Mouse (Mus musculus): ENCODE results near the gene Cdc42.

The Cdc42 gene

DNA sequence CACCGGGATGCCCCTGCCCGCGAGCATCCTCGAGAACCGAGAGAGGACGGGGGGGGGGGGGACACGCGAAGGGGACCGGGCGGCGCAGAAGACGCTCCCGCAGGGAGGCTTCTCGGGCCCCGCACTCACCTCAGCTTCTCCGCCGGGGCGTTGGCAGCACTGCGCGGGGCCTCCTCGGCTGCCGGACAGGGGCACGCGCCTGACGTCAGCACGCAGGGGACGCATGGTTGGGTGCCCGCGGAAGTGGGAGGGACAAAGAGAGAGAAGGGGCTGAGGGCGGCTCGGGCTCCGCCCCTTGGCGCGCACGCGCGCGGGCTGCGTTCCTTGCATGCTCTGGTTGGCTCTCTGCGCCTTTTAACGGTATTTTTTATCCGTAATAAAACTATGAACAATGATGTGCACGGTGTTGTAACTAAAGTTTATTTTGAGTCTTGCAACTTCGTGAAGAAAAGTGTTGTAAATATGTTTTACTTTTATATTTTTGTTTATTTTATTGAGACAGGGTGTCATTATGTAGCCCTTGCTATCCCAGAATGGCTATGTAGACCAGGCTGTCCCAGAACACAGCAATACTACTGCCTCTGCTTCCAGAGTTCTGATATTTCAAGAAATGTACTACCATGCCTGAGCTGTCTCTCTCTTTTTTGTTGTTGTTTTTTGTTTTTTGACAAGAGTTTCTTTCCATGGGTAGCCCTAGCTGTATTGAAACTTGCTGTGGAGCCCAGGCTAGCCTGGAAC, at the start of gene Cdc42:
Gene Cdc42, minus strand, starts transcription at position 204 of the 738 bp plus-strand sequence.
- DNase-seq (ENCODE audit: low read depth, low spot score): peak; percentile 93

- DNase-seq (ENCODE audit: low read depth, low spot score): no peak
These were observed 48.1 kb upstream of the Cdc42 start for GRCm38 (mm10) chr4:137405571-137405970.

GRCm38 (mm10) chr4:137396641-137397525, 39.4 kb upstream of the Cdc42 start:
- no peak for DNase-seq (ENCODE audit: low read depth, low spot score)

DNA sequence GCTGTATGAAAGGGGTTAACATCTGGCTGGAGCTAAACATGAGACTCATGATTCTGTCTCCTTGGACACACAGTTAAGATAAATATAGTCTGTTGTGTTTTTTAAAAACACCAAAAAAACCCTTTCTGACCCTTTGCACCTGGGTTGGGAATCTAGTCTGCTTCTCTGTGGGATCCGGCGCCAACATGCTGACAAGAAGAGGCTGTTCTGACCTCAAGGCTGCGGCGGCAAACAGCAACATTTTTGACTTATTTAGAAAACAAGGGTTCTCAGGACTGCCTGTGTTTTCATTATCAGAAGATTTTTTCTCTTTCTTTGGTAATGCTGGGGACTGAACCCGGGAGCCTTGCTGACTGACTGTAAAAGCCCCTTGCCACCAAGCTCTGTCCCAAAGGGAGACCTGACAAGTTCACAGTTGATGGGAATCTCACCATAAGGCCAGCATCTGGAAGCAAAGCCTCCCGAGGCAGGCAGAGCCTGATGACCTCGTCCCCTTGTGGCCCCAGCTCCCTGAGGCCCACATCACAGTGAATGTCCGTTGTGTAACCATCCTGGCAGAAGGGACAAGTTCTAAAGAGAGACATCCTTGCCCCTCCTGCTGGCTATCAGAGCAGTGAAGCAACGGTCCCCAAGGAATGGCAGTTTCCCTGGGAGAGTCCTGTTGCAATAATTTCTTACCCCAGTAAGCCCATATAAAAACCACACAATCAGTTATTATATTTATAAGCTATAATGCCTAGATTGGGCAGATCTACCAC, 36.0 kb upstream of the Cdc42 start:
- no peak for DNase-seq (ENCODE audit: low read depth, low spot score)

DNA sequence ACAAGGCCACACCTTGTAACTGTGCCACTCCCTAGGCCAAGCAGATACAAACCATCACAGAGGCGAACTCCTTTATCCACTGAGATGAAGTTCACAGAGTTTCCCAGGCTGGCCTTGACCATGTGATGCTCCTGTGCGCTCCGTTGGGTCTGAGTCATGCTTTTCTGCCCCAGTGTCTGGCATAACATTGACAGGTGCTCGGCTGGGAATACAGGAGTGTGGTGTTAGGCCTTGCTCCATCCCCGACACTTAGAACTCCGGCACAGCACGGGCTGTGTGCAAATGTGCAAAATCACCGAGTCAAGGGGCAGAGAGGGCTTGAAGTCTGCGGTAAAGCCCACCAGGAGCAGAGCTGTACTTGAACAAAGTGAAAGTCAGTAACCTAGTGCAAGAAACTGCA, 35.4 kb upstream of the Cdc42 start:
- no peak for DNase-seq (ENCODE audit: low read depth, low spot score)

- no peak for DNase-seq (ENCODE audit: low read depth, low spot score)
These were observed 33.8 kb upstream of the Cdc42 start for GRCm38 (mm10) chr4:137391287-137391686.

DNA sequence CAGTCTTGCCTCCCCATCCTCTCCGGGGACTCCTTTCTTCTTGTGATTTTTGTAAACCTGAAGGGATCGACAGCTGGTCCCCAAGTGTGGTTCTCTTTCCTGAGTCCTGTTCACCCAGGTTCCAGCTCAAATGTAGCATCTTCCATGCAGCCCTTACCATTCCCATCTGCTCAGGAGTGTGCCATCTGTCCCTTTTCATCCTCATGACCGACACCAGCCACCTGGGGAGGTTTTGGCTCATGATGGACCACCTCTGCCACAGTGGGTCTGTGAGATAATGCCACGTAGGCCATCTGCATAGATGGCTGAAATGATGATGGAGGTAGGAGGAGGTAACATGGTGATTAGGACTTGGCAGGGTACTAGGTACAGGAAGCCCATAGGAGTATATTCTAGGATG, 32.7 kb upstream of the Cdc42 start:
- no peak for DNase-seq (ENCODE audit: low read depth, low spot score)

DNA sequence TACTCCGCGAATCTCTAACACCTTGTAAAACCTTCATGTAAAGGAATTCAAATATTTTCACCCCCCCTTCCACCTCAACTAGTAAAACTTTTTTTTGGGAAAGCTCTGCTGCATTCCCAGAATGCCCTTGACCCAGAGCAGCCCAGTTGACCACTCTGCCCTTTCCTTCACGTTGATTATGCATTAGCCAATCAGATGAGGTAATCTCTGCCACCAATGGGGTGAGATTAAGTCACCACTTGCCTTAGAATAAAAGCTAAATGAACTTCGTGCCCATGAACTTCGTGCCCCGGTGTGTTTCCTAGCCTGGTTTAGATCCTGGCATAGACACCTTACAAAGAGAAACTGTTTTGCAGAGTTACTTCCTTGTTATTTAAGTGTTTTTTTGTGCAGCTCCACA, 31.5 kb upstream of the Cdc42 start:
- DNase-seq (ENCODE audit: low read depth, low spot score): no peak

GRCm38 (mm10) chr4:137388059-137388794, 30.7 kb upstream of the Cdc42 start:
- peak; percentile 88 for DNase-seq (ENCODE audit: low read depth, low spot score)

GRCm38 (mm10) chr4:137387482-137388058, 30.1 kb upstream of the Cdc42 start:
- no peak for DNase-seq (ENCODE audit: low read depth, low spot score)

- no peak for DNase-seq (ENCODE audit: low read depth, low spot score)
These were observed 23.4 kb upstream of the Cdc42 start for GRCm38 (mm10) chr4:137380702-137381605.

DNA sequence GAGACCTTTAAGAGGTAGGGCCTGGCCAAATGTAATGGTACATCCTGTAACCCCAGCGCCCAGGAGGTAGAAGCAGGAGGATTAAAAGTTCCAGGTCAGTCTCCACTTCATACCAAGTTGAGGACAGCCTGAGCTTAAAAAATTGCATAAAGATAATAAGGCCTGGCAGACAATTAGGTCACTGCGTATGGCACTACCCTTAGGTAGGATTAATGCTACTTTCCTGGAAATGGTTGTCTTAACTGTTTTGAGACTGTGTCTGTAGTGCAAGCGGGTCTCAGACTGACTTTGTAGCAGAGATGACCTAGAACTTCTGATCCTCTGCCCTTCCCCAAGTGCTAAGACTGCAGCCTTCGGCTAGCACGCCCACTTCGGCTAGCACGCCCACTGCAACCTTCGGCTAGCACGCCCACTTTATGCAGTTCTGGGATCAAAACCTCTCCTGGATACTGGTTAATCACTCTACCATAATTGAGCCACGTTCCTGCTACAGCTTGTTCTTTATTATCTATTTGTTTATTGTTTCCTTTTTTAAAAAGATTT, 22.3 kb upstream of the Cdc42 start:
- DNase-seq (ENCODE audit: low read depth, low spot score): no peak

GRCm38 (mm10) chr4:137379085-137379484, 21.6 kb upstream of the Cdc42 start:
- no peak for DNase-seq (ENCODE audit: low read depth, low spot score)

DNA sequence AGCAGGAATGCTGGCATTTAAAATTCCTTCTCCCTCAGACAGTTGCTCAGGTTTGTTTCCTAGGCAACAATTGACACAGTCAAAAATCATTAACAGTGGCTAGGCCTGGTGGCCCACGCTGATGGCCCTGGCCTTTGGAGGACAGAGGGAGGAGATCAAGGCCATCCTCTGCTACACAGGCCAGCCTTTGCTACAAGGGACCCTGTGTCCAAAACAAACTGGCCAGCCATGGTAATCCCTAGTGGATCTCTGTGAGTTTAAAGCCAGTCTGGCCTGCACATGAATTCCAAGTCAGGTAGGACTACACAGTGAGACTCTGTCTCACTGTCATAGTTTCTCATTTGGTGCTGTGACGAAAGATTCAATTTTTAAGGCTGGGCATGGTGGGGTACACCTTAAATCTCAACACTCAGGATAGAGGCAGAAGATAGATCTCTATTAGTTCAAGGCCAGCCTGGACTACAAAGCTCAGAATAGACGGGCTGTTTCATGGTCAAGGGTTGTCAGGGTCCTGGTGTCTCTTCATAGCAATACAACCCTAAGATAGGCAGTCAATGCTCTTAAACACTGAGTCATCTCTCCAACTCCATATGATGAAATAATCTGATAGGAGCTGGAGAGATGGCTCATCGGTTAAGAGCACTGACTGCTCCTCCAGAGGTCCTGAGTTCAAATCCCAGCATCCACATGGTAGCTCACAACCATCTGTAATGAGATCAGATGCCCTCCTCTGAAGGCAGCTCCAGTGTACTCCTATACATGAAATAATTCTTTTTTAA, 20.2 kb upstream of the Cdc42 start:
- no peak for DNase-seq (ENCODE audit: low read depth, low spot score)

DNA sequence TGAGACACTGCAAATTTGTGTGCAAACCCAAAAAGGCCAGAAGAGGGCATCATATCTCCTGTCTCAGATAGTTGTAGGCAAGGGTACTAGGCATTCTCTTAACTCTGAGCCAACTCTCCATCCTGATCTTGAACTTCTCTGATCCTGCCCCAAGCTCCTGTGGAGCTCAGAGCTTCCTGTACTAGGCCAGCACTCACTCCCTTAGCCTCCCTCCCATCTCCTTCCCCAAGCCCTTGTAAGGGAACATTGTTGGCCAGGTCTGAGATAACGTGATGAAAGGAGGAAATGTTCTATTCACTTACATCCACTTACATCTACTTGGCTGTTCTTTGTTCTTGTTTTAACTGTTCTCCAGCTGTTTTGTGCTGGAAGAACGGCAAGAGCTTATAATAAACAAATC, 19.3 kb upstream of the Cdc42 start:
- DNase-seq (ENCODE audit: low read depth, low spot score): no peak

GRCm38 (mm10) chr4:137375314-137376278, 18.1 kb upstream of the Cdc42 start:
- no peak for DNase-seq (ENCODE audit: low read depth, low spot score)

DNA sequence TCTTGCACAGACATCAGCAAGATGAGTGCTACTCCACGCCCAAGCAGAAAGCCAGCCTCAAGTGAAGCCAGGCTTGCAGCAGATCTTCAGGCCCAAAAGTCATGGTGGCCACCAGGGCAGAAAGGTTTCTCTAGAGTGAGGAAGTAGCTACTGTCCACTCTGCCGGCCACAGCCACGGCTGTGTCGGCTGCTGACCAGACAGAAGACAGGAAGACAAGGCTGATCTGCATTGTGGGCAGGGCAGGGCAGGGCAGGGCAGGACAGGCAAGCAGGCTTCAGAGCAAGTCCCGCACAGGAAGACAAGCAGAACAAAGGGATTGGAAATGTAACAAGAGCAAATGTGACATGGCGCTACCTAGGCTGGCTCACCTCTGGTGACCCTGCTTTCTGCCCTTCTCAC, 16.2 kb upstream of the Cdc42 start:
- DNase-seq (ENCODE audit: low read depth, low spot score): no peak
